26 mouse cellular contexts compared by ENCODE assay signal in the genomic region with DNA sequence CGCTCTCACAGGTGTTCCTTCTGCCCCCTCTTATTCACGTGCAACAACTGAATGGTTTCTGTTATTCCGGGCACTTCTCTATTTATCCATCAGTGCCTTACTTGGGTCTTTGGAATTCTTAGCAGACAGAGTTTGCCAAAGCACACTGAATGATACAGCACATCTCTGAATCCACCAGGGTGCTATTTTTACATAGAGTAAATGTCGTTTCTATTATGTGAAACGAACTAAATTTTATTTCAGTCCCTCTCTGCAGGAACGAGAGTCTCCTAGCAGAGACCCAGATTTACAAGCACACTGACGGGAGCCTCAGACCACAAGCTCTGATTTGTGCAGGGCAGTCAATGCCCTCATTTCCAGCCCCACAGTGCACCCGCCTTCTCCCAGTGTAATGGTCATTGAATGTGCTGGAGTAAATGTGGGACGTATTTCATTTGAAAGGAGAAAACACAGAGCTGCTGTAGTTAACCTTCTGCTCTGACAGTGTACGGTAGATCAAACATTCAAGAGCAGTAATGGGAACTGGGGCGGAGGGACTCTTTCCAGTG.
A peak's percentile ranks its signal among the peaks of the same experiment; 100 is the strongest.
DNase-seq lines count a peak whose midpoint lies in the region; ATAC-seq and TF ChIP-seq lines count a peak whose summit lies in the region.
"Had no signal": no experiment of that assay in that cellular context is flagged by ENCODE, and none has a peak within 500 bp of the region (broad histone marks: within the 10 kb centered on the region; RNA-seq: fewer than 3 reads in every experiment).

No protein-coding gene starts in this region.

- no peaks in the 10 kb centered on the region for H3K9me3 ChIP-seq in hindbrain, postnatal 0 days (ENCODE audit: low read length)
- no peaks in the 10 kb centered on the region for H3K9me3 ChIP-seq in hindbrain, embryonic 12.5 days (replicated peaks)
- H3K9me3 ChIP-seq in midbrain, postnatal 0 days (ENCODE audit: low read length), result no peaks in the 10 kb centered on the region
- H3K9me3 ChIP-seq in midbrain, embryonic 13.5 days, result peaks cover 5% of the 10 kb centered on the region; the same call in 1 of the 2 replicates
- no peaks in the 10 kb centered on the region for H3K9me3 ChIP-seq in neural tube, embryonic 12.5 days
- H3K9me3 ChIP-seq: embryonic facial prominence, embryonic 13.5 days; forebrain, embryonic 12.5 days; heart, embryonic 10.5 days; kidney, embryonic 15.5 days; liver, embryonic 15.5 days; lung, embryonic 15.5 days; midbrain, embryonic 15.5 days had no signal

- no peak overlapping the region for H3K4me3 ChIP-seq in hindbrain, postnatal 0 days (ENCODE audit: low read length)
- no peak overlapping the region for H3K4me3 ChIP-seq in hindbrain, embryonic 12.5 days
- H3K4me3 ChIP-seq in midbrain, postnatal 0 days (ENCODE audit: low read depth, low read length), result no peak overlapping the region
- no peak overlapping the region for H3K4me3 ChIP-seq in midbrain, embryonic 13.5 days (replicated peaks)
- H3K4me3 ChIP-seq in neural tube, embryonic 12.5 days, result no peak overlapping the region
- H3K4me3 ChIP-seq in cerebellum, adult 2 months (replicated peaks; ENCODE audit: insufficient read depth, low read depth, low read length), result no peak overlapping the region
- H3K4me3 ChIP-seq: embryonic facial prominence, embryonic 13.5 days; erythroblast, embryonic 14.5 days; forebrain, embryonic 12.5 days; heart, embryonic 10.5 days; kidney, embryonic 15.5 days; liver, embryonic 15.5 days; lung, embryonic 15.5 days; midbrain, embryonic 15.5 days; myocyte had no signal

- H3K4me1 ChIP-seq in hindbrain, postnatal 0 days (ENCODE audit: insufficient read depth, low read length), result no peaks in the 10 kb centered on the region
- H3K4me1 ChIP-seq in hindbrain, embryonic 12.5 days, result peaks cover 5% of the 10 kb centered on the region; the same call in 1 of the 2 replicates
- no peaks in the 10 kb centered on the region for H3K4me1 ChIP-seq in midbrain, postnatal 0 days (ENCODE audit: insufficient read depth, low read length)
- H3K4me1 ChIP-seq in midbrain, embryonic 13.5 days (replicated peaks), result no peaks in the 10 kb centered on the region; the same call in 1 of the 2 replicates
- peaks cover 16% of the 10 kb centered on the region; the same call in 1 of the 2 replicates for H3K4me1 ChIP-seq in neural tube, embryonic 12.5 days
- H3K4me1 ChIP-seq in cerebellum, adult 2 months (ENCODE audit: control insufficient read depth, insufficient read depth, low read length), result no peaks in the 10 kb centered on the region
- H3K4me1 ChIP-seq: embryonic facial prominence, embryonic 13.5 days; kidney, embryonic 15.5 days; liver, embryonic 15.5 days; lung, embryonic 15.5 days; midbrain, embryonic 15.5 days had no signal

- H3K36me3 ChIP-seq in hindbrain, postnatal 0 days (ENCODE audit: insufficient read depth, low read length), result no peaks in the 10 kb centered on the region
- no peaks in the 10 kb centered on the region for H3K36me3 ChIP-seq in hindbrain, embryonic 12.5 days
- H3K36me3 ChIP-seq in midbrain, postnatal 0 days (ENCODE audit: insufficient read depth, low read length), result no peaks in the 10 kb centered on the region
- no peaks in the 10 kb centered on the region for H3K36me3 ChIP-seq in midbrain, embryonic 13.5 days
- no peaks in the 10 kb centered on the region for H3K36me3 ChIP-seq in neural tube, embryonic 12.5 days
- H3K36me3 ChIP-seq: embryonic facial prominence, embryonic 13.5 days; forebrain, embryonic 12.5 days; heart, embryonic 10.5 days; kidney, embryonic 15.5 days; liver, embryonic 15.5 days; lung, embryonic 15.5 days; midbrain, embryonic 15.5 days had no signal

- no peak for ATAC-seq in hindbrain, postnatal 0 days
- no peak for ATAC-seq in hindbrain, embryonic 12.5 days (ENCODE audit: low FRiP score)
- no peak for ATAC-seq in midbrain, postnatal 0 days (ENCODE audit: low FRiP score)
- ATAC-seq in midbrain, embryonic 13.5 days, result no peak
- ATAC-seq in neural tube, embryonic 12.5 days (ENCODE audit: low FRiP score, low read depth), result no peak
- ATAC-seq: midbrain, embryonic 15.5 days had no signal

- peak; percentile 12 for DNase-seq in hindbrain, postnatal 0 days (ENCODE audit: low spot score)
- DNase-seq in midbrain, postnatal 0 days (ENCODE audit: low spot score), result peak; percentile 15
- DNase-seq in brain, adult 2 months (ENCODE audit: low read depth, low spot score), result peak; percentile 75
- no peak for DNase-seq in cerebellum, adult 2 months
- no peak for DNase-seq in cerebellum, postnatal 4 days (ENCODE audit: low spot score in 2 of 2)
- DNase-seq: adrenal gland, postnatal 25 days; cerebellum, adult 11 months; embryo, embryonic 11 days; gastrocnemius, postnatal 10 days; kidney, adult 11 months; kidney, postnatal 36 days; liver; lung, postnatal 4 days; thymus, adult 2 months had no signal

- H3K9ac ChIP-seq in hindbrain, postnatal 0 days (replicated peaks; ENCODE audit: low read length), result no peak overlapping the region
- no peak overlapping the region for H3K9ac ChIP-seq in hindbrain, embryonic 12.5 days
- no peak overlapping the region for H3K9ac ChIP-seq in midbrain, postnatal 0 days (replicated peaks; ENCODE audit: low read length, poor library complexity, severe bottlenecking)
- H3K9ac ChIP-seq in midbrain, embryonic 13.5 days (replicated peaks), result no peak overlapping the region
- H3K9ac ChIP-seq in neural tube, embryonic 12.5 days, result no peak overlapping the region
- H3K9ac ChIP-seq: embryonic facial prominence, embryonic 13.5 days; forebrain, embryonic 12.5 days; kidney, embryonic 15.5 days; liver, embryonic 15.5 days; lung, embryonic 15.5 days; midbrain, embryonic 15.5 days had no signal

- H3K4me2 ChIP-seq in hindbrain, postnatal 0 days (ENCODE audit: low read depth, low read length), result peak overlapping the region; percentile 25; the same call in 1 of the 2 replicates
- H3K4me2 ChIP-seq in hindbrain, embryonic 12.5 days (replicated peaks), result no peak overlapping the region
- no peak overlapping the region for H3K4me2 ChIP-seq in midbrain, postnatal 0 days (ENCODE audit: low read depth, low read length, poor library complexity, severe bottlenecking)
- no peak overlapping the region for H3K4me2 ChIP-seq in midbrain, embryonic 13.5 days (replicated peaks)
- peak overlapping the region; percentile 27; the same call in 1 of the 2 replicates for H3K4me2 ChIP-seq in neural tube, embryonic 12.5 days (replicated peaks)
- H3K4me2 ChIP-seq: embryonic facial prominence, embryonic 13.5 days; forebrain, embryonic 12.5 days; kidney, embryonic 15.5 days; liver, embryonic 15.5 days; lung, embryonic 15.5 days; midbrain, embryonic 15.5 days had no signal

- 37% methylated on average over 11 of the region's 11 CpGs for WGBS in hindbrain, postnatal 0 days
- WGBS in hindbrain, embryonic 12.5 days, result 55% methylated on average over 11 of the region's 11 CpGs
- 44% methylated on average over 11 of the region's 11 CpGs for whole genome bisulfite sequencing in midbrain, postnatal 0 days
- 52% methylated on average over 11 of the region's 11 CpGs for WGBS in midbrain, embryonic 13.5 days
- 23% methylated on average over 11 of the region's 11 CpGs for WGBS in neural tube, embryonic 12.5 days
- WGBS in cerebellum, adult 2 months, result 54% methylated on average over 11 of the region's 11 CpGs

- TF ChIP-seq POLR2A in cerebellum, adult 2 months (IDR thresholded peaks at IDR 0.05; ENCODE audit: borderline replicate concordance, insufficient read depth, low read length), result no peak

- no peak for TF ChIP-seq CTCF in hindbrain, postnatal 0 days (IDR thresholded peaks at IDR 0.05; ENCODE audit: low read depth)
- no peak for TF ChIP-seq CTCF in midbrain, postnatal 0 days (IDR thresholded peaks at IDR 0.05)
- no peak for TF ChIP-seq CTCF in cerebellum, adult 2 months (IDR thresholded peaks at IDR 0.05; ENCODE audit: borderline replicate concordance, insufficient read depth, low read depth, low read length)

- H3K27me3 ChIP-seq in hindbrain, postnatal 0 days (ENCODE audit: insufficient read depth, low read length), result 0 out of 2 replicates have a peak, but pooled peaks cover 5% of the 10 kb centered on the region
- no peaks in the 10 kb centered on the region for H3K27me3 ChIP-seq in hindbrain, embryonic 12.5 days
- no peaks in the 10 kb centered on the region for H3K27me3 ChIP-seq in midbrain, postnatal 0 days (ENCODE audit: insufficient read depth, low read length)
- 0 out of 2 replicates have a peak, but pooled peaks cover 3% of the 10 kb centered on the region for H3K27me3 ChIP-seq in midbrain, embryonic 13.5 days
- H3K27me3 ChIP-seq in neural tube, embryonic 12.5 days (replicated peaks), result no peaks in the 10 kb centered on the region
- no peaks in the 10 kb centered on the region for H3K27me3 ChIP-seq in cerebellum, adult 2 months (ENCODE audit: control insufficient read depth, insufficient read depth, low read length)
- H3K27me3 ChIP-seq: embryonic facial prominence, embryonic 13.5 days; kidney, embryonic 15.5 days; liver, embryonic 15.5 days; lung, embryonic 15.5 days; midbrain, embryonic 15.5 days had no signal

- no peak overlapping the region for H3K27ac ChIP-seq in hindbrain, postnatal 0 days
- no peak overlapping the region for H3K27ac ChIP-seq in hindbrain, embryonic 12.5 days
- no peak overlapping the region for H3K27ac ChIP-seq in midbrain, postnatal 0 days (ENCODE audit: low read depth, low read length)
- no peak overlapping the region for H3K27ac ChIP-seq in midbrain, embryonic 13.5 days
- H3K27ac ChIP-seq in neural tube, embryonic 12.5 days, result no peak overlapping the region
- no peak overlapping the region for H3K27ac ChIP-seq in cerebellum, adult 2 months (ENCODE audit: insufficient read depth, low read length)
- H3K27ac ChIP-seq: embryonic facial prominence, embryonic 13.5 days; forebrain, embryonic 12.5 days; heart, embryonic 10.5 days; kidney, embryonic 15.5 days; liver, embryonic 15.5 days; lung, embryonic 15.5 days; midbrain, embryonic 15.5 days had no signal

Comparison
In these comparisons a context has a peak if more than half of its experiments do, and no peak if none do; other contexts are left out.
1. H3K4me2 ChIP-seq: peak in hindbrain, postnatal 0 days (single experiment) and neural tube, embryonic 12.5 days (single experiment); none in hindbrain, embryonic 12.5 days (single experiment), midbrain, postnatal 0 days (single experiment) and midbrain, embryonic 13.5 days (single experiment).
2. DNase-seq: peak in hindbrain, postnatal 0 days (single experiment), midbrain, postnatal 0 days (single experiment) and brain, adult 2 months (single experiment); none in cerebellum, adult 2 months (0 of 2) and cerebellum, postnatal 4 days (0 of 2).